Mouse (Mus musculus) activated CD4-positive, CD25-positive, alpha-beta regulatory T cell, adult 9 weeks (primary cell): ENCODE measurements around the gene Selenoi. TPM values are rescaled to one million over a fixed set of nuclear protein-coding genes. Genes with fewer than 3 reads are reported as not detected.

Experiments used
- polyA plus RNA-seq: library from polyadenylated mRNA; unstranded; fragments of 100-300 nt; shearing (Covaris generic); gene quantifications from one replicate; pipeline ENCODE4 v1.2.1, GENCODE M21; 2017

Gene Selenoi
- polyA plus RNA-seq = 22.4 TPM

GRCm38 (mm10) chr5:30232271-30232971 lies at the start of gene Selenoi:
Gene Selenoi, plus strand, starts transcription at chr5:30232581.

GRCm38 (mm10) chr5:30205493-30205892 lies 26.9 kb upstream of the Selenoi start, which contains the start of gene Adgrf3:
Gene Adgrf3, minus strand, starts transcription at chr5:30205722.

GRCm38 (mm10) chr5:30281291-30281732 lies 48.9 kb downstream of the Selenoi start, which contains the start of gene Drc1:
Gene Drc1, plus strand, starts transcription at chr5:30281388.

Other genes starting within 250 kb of the Selenoi start
- gene Il6, start 219.5 kb upstream of the Selenoi start, polyA plus RNA-seq = 0.29 TPM
- 60.9 TPM for gene Tyms, start 159.0 kb upstream of the Selenoi start, polyA plus RNA-seq
- gene Garem2, start 127.4 kb upstream of the Selenoi start, polyA plus RNA-seq = not detected
- gene 3110082J24Rik, start 126.5 kb upstream of the Selenoi start, polyA plus RNA-seq = not detected
- 114 TPM for gene Hadha, start 77.4 kb upstream of the Selenoi start, polyA plus RNA-seq
- gene Hadhb, start 77.3 kb upstream of the Selenoi start, polyA plus RNA-seq = 207 TPM
- gene Adgrf3, start 26.9 kb upstream of the Selenoi start, polyA plus RNA-seq = 0.24 TPM
- gene Drc1, start 48.8 kb downstream of the Selenoi start, polyA plus RNA-seq = 4.5 TPM
- not detected for gene Otof, start 229.4 kb downstream of the Selenoi start, polyA plus RNA-seq
- gene 1700001C02Rik, start 233.5 kb downstream of the Selenoi start, polyA plus RNA-seq = not detected